Mouse (Mus musculus): ENCODE measurements at regions not wholly inside any gene's neighbourhood (a gene's known extent, or its start where the extent isn't known, plus 50 kb on each side); places are given as distances from the start of the nearest gene placed in this dataset.
A peak's percentile ranks its signal among the peaks of the same experiment; 100 is the strongest.

DNA sequence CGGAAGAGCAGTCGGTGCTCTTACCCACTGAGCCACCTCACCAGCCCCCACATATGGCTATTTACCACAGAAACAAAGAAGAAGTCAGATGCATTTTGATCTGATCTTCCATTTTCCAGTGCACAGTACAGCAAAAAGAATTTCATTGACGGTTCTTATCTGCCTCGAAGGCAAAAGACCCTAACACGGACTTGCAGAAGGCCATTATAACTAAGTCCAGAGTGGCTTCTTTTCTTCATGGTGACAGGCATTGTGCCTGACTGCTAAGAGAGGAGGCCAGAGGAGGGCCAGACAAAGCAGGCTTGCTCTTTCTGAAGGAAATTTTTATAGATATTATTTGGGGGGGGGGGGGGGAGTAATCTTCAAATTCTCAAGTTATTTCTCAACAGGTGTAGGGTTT lies 350.0 kb upstream of the Atp11b start:
- no peaks in the 10 kb centered on the region for H3K27me3 ChIP-seq (replicated peaks; ENCODE audit: insufficient read depth, low read length)
- 83% methylated on average over 5 of the region's 5 CpGs for WGBS

DNA sequence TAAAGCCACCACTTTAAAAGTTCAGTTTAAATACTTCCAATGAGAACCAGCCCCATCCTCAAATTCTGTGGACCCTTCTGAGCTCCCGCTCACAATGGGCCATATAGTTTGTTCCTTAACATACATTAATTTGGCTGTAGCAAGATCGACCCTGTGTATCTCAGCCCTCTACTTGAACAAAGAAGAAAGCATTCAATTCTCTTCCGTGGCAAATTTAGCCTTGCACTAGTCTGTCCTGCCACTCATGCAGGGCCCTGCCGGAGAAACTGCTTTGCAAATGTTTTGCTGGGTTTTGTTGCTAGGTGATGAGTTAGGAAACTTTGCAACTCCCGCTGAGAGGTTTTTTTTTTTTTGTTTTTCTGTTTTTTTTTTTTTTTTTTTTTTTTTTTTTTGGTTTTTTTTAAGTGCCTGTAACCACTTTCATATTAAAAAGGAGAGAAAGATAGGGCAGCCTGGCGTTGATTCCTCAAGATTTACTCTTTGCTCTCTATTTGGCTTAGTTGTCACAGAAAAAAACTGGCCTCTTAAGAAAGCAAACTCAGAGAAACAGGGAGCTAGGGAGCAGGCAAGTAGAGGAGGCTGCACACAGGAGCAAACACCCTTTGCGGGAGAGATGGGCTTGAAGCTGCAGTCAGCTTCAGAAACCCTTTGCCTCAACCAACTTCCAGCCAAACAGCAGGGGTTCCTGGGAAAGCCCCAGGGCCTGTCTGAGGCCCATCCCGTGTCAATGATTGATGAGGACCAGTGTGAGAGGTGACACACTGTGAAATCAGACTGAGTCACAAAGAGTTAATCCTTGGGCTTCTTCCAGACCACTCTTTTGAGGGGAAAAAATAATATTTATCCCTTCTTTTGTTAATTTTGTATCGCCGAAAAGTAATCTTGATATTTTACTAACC lies 349.2 kb upstream of the Atp11b start:
- Histone ChIP-seq H3K27ac (ENCODE audit: low read length) (no peak overlapping the region), H3K4me2 (replicated peaks; ENCODE audit: low read depth, low read length) (peak overlapping the region; percentile 17; the same call in 1 of the 2 replicates), H3K9me3 (ENCODE audit: low read length) (no peaks in the 10 kb centered on the region), H3K9ac (replicated peaks; ENCODE audit: low read depth) (no peak overlapping the region), H3K4me3 (ENCODE audit: low read depth, low read length) (no peak overlapping the region), H3K36me3 (ENCODE audit: insufficient read depth, low read length) (no peaks in the 10 kb centered on the region), H3K27me3 (replicated peaks; ENCODE audit: insufficient read depth, low read length) (no peaks in the 10 kb centered on the region), H3K4me1 (ENCODE audit: insufficient read depth, low read depth, low read length) (no peaks in the 10 kb centered on the region)
- ATAC-seq (no peak), DNase-seq (ENCODE audit: low spot score) (peak; percentile 61)
- TF ChIP-seq CTCF (IDR thresholded peaks at IDR 0.05) = no peak
- no peak for TF ChIP-seq EP300 (IDR thresholded peaks at IDR 0.05)
- 19% methylated on average over 10 of the region's 10 CpGs for WGBS

More for the DNA sequence above, 350.0 kb upstream of the Atp11b start:
- Histone ChIP-seq H3K9ac (replicated peaks; ENCODE audit: low read depth) (no peak overlapping the region), H3K27ac (ENCODE audit: low read length) (no peak overlapping the region), H3K36me3 (ENCODE audit: insufficient read depth, low read length) (no peaks in the 10 kb centered on the region), H3K9me3 (ENCODE audit: low read length) (no peaks in the 10 kb centered on the region), H3K4me1 (ENCODE audit: insufficient read depth, low read depth, low read length) (no peaks in the 10 kb centered on the region), H3K4me2 (replicated peaks; ENCODE audit: low read depth, low read length) (no peak overlapping the region), H3K4me3 (ENCODE audit: low read depth, low read length) (no peak overlapping the region)
- TF ChIP-seq EP300 (IDR thresholded peaks at IDR 0.05) (no peak), CTCF (IDR thresholded peaks at IDR 0.05) (no peak)
- DNase-seq (ENCODE audit: low spot score) (no peak), ATAC-seq (no peak)

DNA sequence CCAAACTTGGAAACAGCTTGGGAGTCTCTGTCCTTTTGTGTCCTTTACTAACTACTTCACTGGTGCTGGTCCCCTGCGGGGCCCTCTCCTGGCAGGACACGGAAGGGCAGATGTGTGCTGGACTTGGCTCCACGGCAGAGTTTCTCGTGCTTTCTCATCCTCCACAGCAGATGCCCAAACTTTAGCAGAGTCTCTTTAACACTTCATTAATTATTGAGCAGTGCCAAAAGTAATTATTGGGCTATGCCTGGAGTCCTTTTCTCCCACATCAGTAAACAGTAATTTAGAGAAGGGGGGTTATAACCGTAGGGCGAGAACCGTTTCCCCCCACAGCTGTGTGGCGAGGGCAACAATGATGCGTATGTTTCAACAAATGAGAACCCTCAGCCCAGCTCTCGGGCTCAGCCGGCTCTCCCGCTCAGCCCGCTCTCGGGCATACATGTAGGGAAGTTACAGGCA lies 348.3 kb upstream of the Atp11b start:
- ATAC-seq = peak; percentile 44; the same call in 1 of the 2 replicates
- Histone ChIP-seq H3K36me3 (ENCODE audit: insufficient read depth, low read length) (no peaks in the 10 kb centered on the region), H3K4me3 (ENCODE audit: low read depth, low read length) (no peak overlapping the region), H3K9ac (replicated peaks; ENCODE audit: low read depth) (no peak overlapping the region), H3K4me2 (replicated peaks; ENCODE audit: low read depth, low read length) (peak overlapping the region; percentile 17; the same call in 1 of the 2 replicates), H3K27me3 (replicated peaks; ENCODE audit: insufficient read depth, low read length) (no peaks in the 10 kb centered on the region), H3K4me1 (ENCODE audit: insufficient read depth, low read depth, low read length) (no peaks in the 10 kb centered on the region), H3K9me3 (ENCODE audit: low read length) (no peaks in the 10 kb centered on the region), H3K27ac (ENCODE audit: low read length) (no peak overlapping the region)
- DNase-seq (ENCODE audit: low spot score) = peak; percentile 30
- 49% methylated on average over 14 of the region's 14 CpGs for WGBS
- TF ChIP-seq CTCF (IDR thresholded peaks at IDR 0.05) = peak; percentile 55
- TF ChIP-seq EP300 (IDR thresholded peaks at IDR 0.05) = no peak

GRCm38 (mm10) chr3:35437687-35438086 lies 316.2 kb upstream of the Atp11b start:
- 83% methylated on average over 1 of the region's 1 CpGs for WGBS
- Histone ChIP-seq H3K4me2 (replicated peaks; ENCODE audit: low read depth, low read length) (no peak overlapping the region), H3K9me3 (ENCODE audit: low read length) (no peaks in the 10 kb centered on the region), H3K4me1 (ENCODE audit: insufficient read depth, low read depth, low read length) (no peaks in the 10 kb centered on the region), H3K27me3 (replicated peaks; ENCODE audit: insufficient read depth, low read length) (no peaks in the 10 kb centered on the region), H3K9ac (replicated peaks; ENCODE audit: low read depth) (no peak overlapping the region), H3K27ac (ENCODE audit: low read length) (no peak overlapping the region), H3K36me3 (ENCODE audit: insufficient read depth, low read length) (no peaks in the 10 kb centered on the region), H3K4me3 (ENCODE audit: low read depth, low read length) (no peak overlapping the region)
- DNase-seq (ENCODE audit: low spot score) = no peak
- no peak for ATAC-seq
- no peak for TF ChIP-seq EP300 (IDR thresholded peaks at IDR 0.05)
- TF ChIP-seq CTCF (IDR thresholded peaks at IDR 0.05) = no peak

- no peak for TF ChIP-seq EP300 (IDR thresholded peaks at IDR 0.05)
- no peak for TF ChIP-seq CTCF (IDR thresholded peaks at IDR 0.05)
- no peak for ATAC-seq
- WGBS = 50% methylated on average over 4 of the region's 4 CpGs
These were observed 291.0 kb upstream of the Atp11b start for GRCm38 (mm10) chr3:35462858-35463257.

GRCm38 (mm10) chr3:35464212-35464911 lies 289.5 kb upstream of the Atp11b start:
- no peak overlapping the region for H3K4me3 ChIP-seq (ENCODE audit: low read depth, low read length)
- H3K27ac ChIP-seq (ENCODE audit: low read length) = no peak overlapping the region
- TF ChIP-seq CTCF (IDR thresholded peaks at IDR 0.05) = no peak
- TF ChIP-seq EP300 (IDR thresholded peaks at IDR 0.05) = no peak
- WGBS = 71% methylated on average over 11 of the region's 11 CpGs
- ATAC-seq (no peak), DNase-seq (ENCODE audit: low spot score) (no peak)
- no peak overlapping the region for H3K9ac ChIP-seq (replicated peaks; ENCODE audit: low read depth)
- no peak overlapping the region for H3K4me2 ChIP-seq (replicated peaks; ENCODE audit: low read depth, low read length)
- no peaks in the 10 kb centered on the region for H3K9me3 ChIP-seq (ENCODE audit: low read length)
- no peaks in the 10 kb centered on the region for H3K27me3 ChIP-seq (replicated peaks; ENCODE audit: insufficient read depth, low read length)
- H3K4me1 ChIP-seq (ENCODE audit: insufficient read depth, low read depth, low read length) = no peaks in the 10 kb centered on the region
- no peaks in the 10 kb centered on the region for H3K36me3 ChIP-seq (ENCODE audit: insufficient read depth, low read length)

More at GRCm38 (mm10) chr3:35462858-35463257, 291.0 kb upstream of the Atp11b start:
- no peaks in the 10 kb centered on the region for H3K36me3 ChIP-seq (ENCODE audit: insufficient read depth, low read length)
- H3K4me2 ChIP-seq (replicated peaks; ENCODE audit: low read depth, low read length) = no peak overlapping the region
- H3K4me3 ChIP-seq (ENCODE audit: low read depth, low read length) = no peak overlapping the region
- no peak overlapping the region for H3K9ac ChIP-seq (replicated peaks; ENCODE audit: low read depth)
- H3K27ac ChIP-seq (ENCODE audit: low read length) = no peak overlapping the region
- H3K4me1 ChIP-seq (ENCODE audit: insufficient read depth, low read depth, low read length) = no peaks in the 10 kb centered on the region
- no peak for DNase-seq (ENCODE audit: low spot score)
- H3K27me3 ChIP-seq (replicated peaks; ENCODE audit: insufficient read depth, low read length) = no peaks in the 10 kb centered on the region
- H3K9me3 ChIP-seq (ENCODE audit: low read length) = no peaks in the 10 kb centered on the region

All from lung, postnatal 0 days (tissue).